Mouse (Mus musculus): Measurements from ENCODE around the gene Csnk1e. TPM values are rescaled to one million over a fixed set of nuclear protein-coding genes. Genes with fewer than 3 reads are reported as not detected.

The Csnk1e gene
- total and polyA plus RNA-seq, 3 experiments, result 10.4 to 46.7 (median 16.8) TPM

DNA sequence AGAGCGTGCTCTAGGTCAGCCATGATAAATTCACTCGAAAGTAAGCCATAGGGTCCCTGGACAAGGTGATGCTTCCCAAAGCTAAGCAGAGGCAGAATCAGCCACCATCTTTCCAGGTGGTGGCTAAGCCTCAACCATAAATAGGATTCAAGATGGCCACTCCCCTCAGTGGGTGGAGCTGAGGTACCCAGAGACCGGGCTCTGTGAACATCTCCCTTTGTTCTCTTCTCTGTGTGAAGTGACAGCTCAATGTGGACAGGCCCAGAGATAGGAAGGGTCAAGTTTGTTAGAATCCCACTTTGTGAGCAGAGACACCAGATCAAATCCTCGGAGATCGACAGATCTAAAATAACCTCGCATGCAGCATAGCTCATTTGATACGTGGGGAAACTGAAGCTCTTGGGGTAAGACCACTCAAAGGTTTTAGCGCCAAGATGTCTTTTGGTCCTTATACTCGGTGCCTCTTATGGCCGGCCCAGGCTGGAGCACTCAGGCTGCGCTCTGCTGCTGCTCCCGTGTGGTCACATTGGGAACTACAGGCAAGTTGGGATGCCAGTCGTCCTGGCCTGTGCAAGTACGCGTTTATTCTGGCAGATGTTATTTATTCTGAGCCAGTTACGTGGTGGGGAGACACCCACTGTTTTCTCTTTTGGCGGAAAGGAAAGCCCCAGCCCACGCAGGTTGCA is 11.4 kb upstream of the Csnk1e start:
- peaks cover 5 to 6% of the 10 kb centered on the region in 2 experiments; a peak in 3 of 4 replicates for H3K4me1 ChIP-seq (ENCODE audit: control insufficient read depth in 1 of 2, insufficient read depth in 2 of 2)
- H3K9ac ChIP-seq (ENCODE audit: insufficient read depth, low read depth), result no peak overlapping the region
- H3K9me3 ChIP-seq (replicated peaks; ENCODE audit: low read length), result peaks cover 8% of the 10 kb centered on the region
- DNase-seq (ENCODE audit: extremely low read depth), result peak; percentile 82
- H3K4me2 ChIP-seq (ENCODE audit: insufficient read depth, low read depth, poor library complexity, severe bottlenecking), result peak overlapping the region; percentile 57
- H3K36me3 ChIP-seq (replicated peaks in 1 of 2; ENCODE audit: control insufficient read depth in 1 of 2, insufficient read depth in 1 of 2, low read length in 1 of 2), result no peaks in the 10 kb centered on the region
- H3K79me2 ChIP-seq (replicated peaks; ENCODE audit: control insufficient read depth, extremely low read depth, insufficient read depth, poor library complexity, severe bottlenecking), result no peaks in the 10 kb centered on the region
- in situ Hi-C loops (cut with MboI; ENCODE audit: low pct_ligation_motif_present, low pct_unique_long_range_greater_than_20kb, low sequenced_read_pairs) (loop anchor here (5.0 kb wide), 1 partner anchor 179 kb away; the partner anchor contains the start of gene Baiap2l2), dilution Hi-C loops (cut with MboI; ENCODE audit: extremely low pct_ligation_motif_present, extremely low pct_unique_long_range_greater_than_20kb, low sequenced_read_pairs) (no loop called here)
- H3K4me3 ChIP-seq (replicated peaks in 1 of 3; ENCODE audit: low read depth in 2 of 3, low read length in 2 of 3, poor library complexity in 1 of 3), result no peak overlapping the region
- no peak for TF ChIP-seq BHLHE40 (IDR thresholded peaks at IDR 0.05; ENCODE audit: low read depth, low read length)
- TF ChIP-seq NELFE (IDR thresholded peaks at IDR 0.05; ENCODE audit: low read depth, low read length), result peak; percentile 27; the same call in 1 of the 2 replicates
- TF ChIP-seq POLR2A (IDR thresholded peaks at IDR 0.05; ENCODE audit: low read depth, low read length), result no peak
- peak; percentile 99 for TF ChIP-seq RAD21 (IDR thresholded peaks at IDR 0.05; ENCODE audit: low read depth, low read length)
- peak; percentile 57; the same call in 1 of the 2 replicates for TF ChIP-seq TBP (conservative IDR thresholded peaks at IDR 0.05; ENCODE audit: low read depth, low read length)
- peak; percentile 93 to 97 for TF ChIP-seq CTCF (conservative IDR thresholded peaks at IDR 0.05 in 1 of 2, IDR thresholded peaks at IDR 0.05 in 1 of 2; ENCODE audit: low read depth in 2 of 2, low read length in 2 of 2)
- 0 out of 2 replicates have a peak, but pooled peaks have one; percentile 19 for TF ChIP-seq NRF1 (IDR thresholded peaks at IDR 0.05; ENCODE audit: low read depth, low read length)
- TF ChIP-seq MXI1 (IDR thresholded peaks at IDR 0.05; ENCODE audit: low read depth, low read length), result no peak
- TF ChIP-seq SMC3 (IDR thresholded peaks at IDR 0.05; ENCODE audit: low read depth, low read length), result peak; percentile 99
- no peak for TF ChIP-seq MAFK (IDR thresholded peaks at IDR 0.05; ENCODE audit: insufficient replicate concordance, low read length)
- TF ChIP-seq EP300 (IDR thresholded peaks at IDR 0.05; ENCODE audit: low read length), result no peak
- peak; percentile 95 for TF ChIP-seq ZC3H11A (IDR thresholded peaks at IDR 0.05; ENCODE audit: low read depth, low read length)
- no peak overlapping the region for H3K27ac ChIP-seq (ENCODE audit: insufficient read depth, low read depth)
- peaks cover 27% of the 10 kb centered on the region for H3K27me3 ChIP-seq (replicated peaks)

- TF ChIP-seq JUN (IDR thresholded peaks at IDR 0.05; ENCODE audit: insufficient read depth, low read depth, low read length) (no peak), IRF4 (IDR thresholded peaks at IDR 0.05; ENCODE audit: low read depth, low read length) (peak; percentile 39; the same call in 1 of the 2 replicates), ELF1 (IDR thresholded peaks at IDR 0.05; ENCODE audit: low read depth, low read length) (peak; percentile 64), POLR2AphosphoS2 (IDR thresholded peaks at IDR 0.05; ENCODE audit: low read depth, low read length) (no peak), USF1 (IDR thresholded peaks at IDR 0.05; ENCODE audit: low read depth, low read length) (peak; percentile 46), CHD2 (IDR thresholded peaks at IDR 0.05; ENCODE audit: low read length) (no peak), BHLHE40 (IDR thresholded peaks at IDR 0.05; ENCODE audit: low read depth, low read length) (0 out of 2 replicates have a peak, but pooled peaks have one; percentile 45)
- no peaks in the 10 kb centered on the region for H3K79me2 ChIP-seq (replicated peaks; ENCODE audit: control insufficient read depth, extremely low read depth, insufficient read depth, poor library complexity, severe bottlenecking)
- peaks cover 4 to 11% of the 10 kb centered on the region in 2 experiments for H3K4me1 ChIP-seq (ENCODE audit: control insufficient read depth in 1 of 2, insufficient read depth in 2 of 2)
- H3K4me2 ChIP-seq (ENCODE audit: insufficient read depth, low read depth, poor library complexity, severe bottlenecking), result no peak overlapping the region
- no peak overlapping the region for H3K4me3 ChIP-seq (replicated peaks in 1 of 3; ENCODE audit: low read depth in 2 of 3, low read length in 2 of 3, poor library complexity in 1 of 3)
- H3K36me3 ChIP-seq (replicated peaks in 1 of 2; ENCODE audit: control insufficient read depth in 1 of 2, insufficient read depth in 1 of 2, low read length in 1 of 2), result no peaks in the 10 kb centered on the region
- peaks cover 23% of the 10 kb centered on the region for H3K27me3 ChIP-seq (replicated peaks)
- no peak for DNase-seq (ENCODE audit: extremely low read depth)
- in situ Hi-C loops (cut with MboI; ENCODE audit: low pct_ligation_motif_present, low pct_unique_long_range_greater_than_20kb, low sequenced_read_pairs), result no loop called here
- H3K27ac ChIP-seq (ENCODE audit: insufficient read depth, low read depth), result no peak overlapping the region
- dilution Hi-C loops (cut with MboI; ENCODE audit: extremely low pct_ligation_motif_present, extremely low pct_unique_long_range_greater_than_20kb, low sequenced_read_pairs), result no loop called here
- peaks cover 3% of the 10 kb centered on the region for H3K9me3 ChIP-seq (replicated peaks; ENCODE audit: low read length)
- no peak overlapping the region for H3K9ac ChIP-seq (ENCODE audit: insufficient read depth, low read depth)
These were observed 1.2 kb upstream of the Csnk1e start for GRCm38 (mm10) chr15:79456546-79456945.
